Mouse (Mus musculus) kidney, embryonic 14.5 days (tissue): ENCODE data around the gene Heg1. TPM values are rescaled to one million over a fixed set of nuclear protein-coding genes. Genes with fewer than 3 reads are reported as not detected.

Source experiments
- ATAC-seq: fragments of 200-750 bp; cut with Nextera tagmentation; 2 replicates; pipeline ENCODE4 v1.8.0; 2017; ENCODE audit warnings: moderate number of reproducible peaks, mild to moderate bottlenecking, moderate TSS enrichment, moderate library complexity; ENCODE audit not compliant: low FRiP score, low TSS enrichment
- H3K27ac ChIP-seq: fragments of 300-500 bp; sonication (generic); 2 replicates; pipeline ENCODE4 v1.5.1; 2014; ENCODE audit warnings: low read depth, mild to moderate bottlenecking, low read length, moderate library complexity, mixed read lengths
- H3K27me3 ChIP-seq: fragments of 300-500 bp; sonication (generic); 2 replicates; pipeline ENCODE4 v1.6.1; 2014; ENCODE audit warnings: mild to moderate bottlenecking, low read length; ENCODE audit not compliant: control insufficient read depth, insufficient read depth
- H3K36me3 ChIP-seq: fragments of 300-500 bp; sonication (generic); 2 replicates; pipeline ENCODE4 v1.6.1; 2014; ENCODE audit warnings: low read length, mixed read lengths; ENCODE audit not compliant: control insufficient read depth, insufficient read depth
- H3K4me1 ChIP-seq: fragments of 300-500 bp; sonication (generic); 2 replicates; pipeline ENCODE4 v1.6.1; 2014; ENCODE audit warnings: low read length, mixed read lengths; ENCODE audit not compliant: control insufficient read depth, insufficient read depth
- H3K4me2 ChIP-seq: fragments of 300-500 bp; sonication (generic); replicated peaks from 2 replicates; pipeline ENCODE4 v1.6.1; 2014; ENCODE audit warnings: low read depth, mild to moderate bottlenecking, low read length
- H3K4me3 ChIP-seq: fragments of 300-500 bp; sonication (generic); 2 replicates; pipeline ENCODE4 v1.5.1; 2014; ENCODE audit warnings: mild to moderate bottlenecking, low read length
- H3K9ac ChIP-seq: fragments of 300-500 bp; sonication (generic); 2 replicates; pipeline ENCODE4 v1.6.1; 2014; ENCODE audit warnings: low read depth, mild to moderate bottlenecking, low read length, moderate library complexity
- H3K9me3 ChIP-seq: fragments of 300-500 bp; sonication (generic); 2 replicates; pipeline ENCODE4 v1.6.1; 2016; ENCODE audit warnings: low read length; ENCODE audit not compliant: control insufficient read depth
- WGBS: fragments of 180-500 bp; shearing (Covaris S2); extraction: QIAGEN DNeasy Blood & Tissue Kit; methylation state at CpG from one replicate; pipeline ENCODE4 v1.1.7; 2014; 5-methylcytosine and 5-hydroxymethylcytosine counted together
- polyA plus RNA-seq: library from polyadenylated mRNA; unstranded; fragments of >200 nt; fragmentation: Nextera tagmentation; extraction: Ambion mirVana; gene quantifications from 2 replicates; pipeline ENCODE4 v1.2.1, GENCODE M21; 2014

The Heg1 gene
- polyA plus RNA-seq, 1 experiment from 2014 or later: 21.5 TPM

- peaks cover 13% of the 10 kb centered on the region; the same call in 1 of the 2 replicates for H3K36me3 ChIP-seq
- H3K4me1 ChIP-seq: no peaks in the 10 kb centered on the region
- no peaks in the 10 kb centered on the region for H3K27me3 ChIP-seq
- ATAC-seq: no peak
- no peak overlapping the region for H3K4me3 ChIP-seq
- WGBS: 83% methylated on average over 6 of the region's 6 CpGs
- H3K9me3 ChIP-seq: no peaks in the 10 kb centered on the region
- H3K9ac ChIP-seq: no peak overlapping the region
- no peak overlapping the region for H3K4me2 ChIP-seq
- no peak overlapping the region for H3K27ac ChIP-seq
Observed at GRCm38 (mm10) chr16:33732237-33732749, 48.1 kb downstream of the Heg1 start.

DNA sequence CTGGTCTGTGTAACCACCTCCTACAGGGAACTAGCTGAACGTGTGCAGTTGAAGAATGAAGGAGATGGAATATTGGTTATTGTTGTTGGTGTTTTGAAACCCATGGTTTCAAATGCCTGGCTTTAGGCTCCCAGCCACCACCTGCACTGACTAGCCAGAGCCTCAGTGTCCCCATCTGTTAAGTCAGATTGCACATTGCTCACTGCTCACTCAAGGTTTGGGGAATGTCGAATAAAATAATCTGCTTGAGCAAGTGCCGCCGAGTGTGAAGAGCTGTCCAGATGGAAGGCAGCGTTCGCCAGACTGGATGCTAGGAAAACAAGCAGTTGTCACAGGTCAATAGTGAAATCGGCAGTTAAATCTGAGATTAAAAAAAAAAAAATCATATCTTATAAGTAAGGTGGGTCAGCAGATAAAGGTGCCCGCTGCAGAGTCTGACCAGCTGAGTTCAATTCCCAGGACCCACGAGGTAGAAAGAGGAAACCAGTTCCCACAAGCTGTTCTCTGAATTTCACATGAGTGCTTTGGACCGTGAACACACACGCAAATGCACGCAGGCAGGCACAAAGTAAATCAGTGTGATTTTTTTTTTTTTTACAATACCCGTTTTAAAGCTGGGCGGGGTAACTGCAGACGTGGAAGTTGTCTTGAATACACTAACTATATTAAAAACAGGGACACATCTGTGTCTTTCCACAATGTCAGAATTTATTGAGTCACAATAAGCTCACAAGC, 48.8 kb downstream of the Heg1 start:
- ATAC-seq: no peak
- Histone ChIP-seq H3K27ac (no peak overlapping the region), H3K9me3 (no peaks in the 10 kb centered on the region), H3K4me3 (no peak overlapping the region), H3K36me3 (peaks cover 12% of the 10 kb centered on the region; the same call in 1 of the 2 replicates), H3K27me3 (no peaks in the 10 kb centered on the region), H3K4me1 (no peaks in the 10 kb centered on the region), H3K4me2 (no peak overlapping the region), H3K9ac (no peak overlapping the region)
- WGBS: 65% methylated on average over 15 of the region's 15 CpGs

DNA sequence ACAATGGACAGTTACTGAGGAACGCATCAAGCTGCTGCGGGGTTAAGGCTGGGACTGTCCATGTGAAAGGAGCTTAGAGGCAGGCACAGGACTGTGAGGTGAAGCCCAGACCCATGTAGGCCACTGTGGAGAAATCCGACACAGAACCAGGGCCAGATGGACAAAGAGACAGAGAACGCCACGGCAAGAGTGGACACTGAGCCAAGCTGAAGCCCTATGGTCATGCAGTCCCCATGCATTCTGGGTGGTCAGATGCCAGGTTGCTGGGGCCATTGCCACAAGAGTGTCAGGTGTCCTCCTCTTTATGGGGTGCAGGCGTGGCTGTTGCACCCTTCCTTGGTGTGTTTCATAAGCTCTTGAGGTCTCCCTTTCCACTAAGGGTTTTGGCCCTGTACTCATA, 49.7 kb downstream of the Heg1 start:
- H3K27ac ChIP-seq: no peak overlapping the region
- H3K4me2 ChIP-seq: no peak overlapping the region
- H3K9ac ChIP-seq: no peak overlapping the region
- 85% methylated on average over 6 of the region's 6 CpGs for WGBS
- no peaks in the 10 kb centered on the region for H3K4me1 ChIP-seq
- no peak overlapping the region for H3K4me3 ChIP-seq
- H3K36me3 ChIP-seq: peaks cover 9% of the 10 kb centered on the region; the same call in 1 of the 2 replicates
- H3K9me3 ChIP-seq: no peaks in the 10 kb centered on the region
- no peaks in the 10 kb centered on the region for H3K27me3 ChIP-seq
- no peak for ATAC-seq

DNA sequence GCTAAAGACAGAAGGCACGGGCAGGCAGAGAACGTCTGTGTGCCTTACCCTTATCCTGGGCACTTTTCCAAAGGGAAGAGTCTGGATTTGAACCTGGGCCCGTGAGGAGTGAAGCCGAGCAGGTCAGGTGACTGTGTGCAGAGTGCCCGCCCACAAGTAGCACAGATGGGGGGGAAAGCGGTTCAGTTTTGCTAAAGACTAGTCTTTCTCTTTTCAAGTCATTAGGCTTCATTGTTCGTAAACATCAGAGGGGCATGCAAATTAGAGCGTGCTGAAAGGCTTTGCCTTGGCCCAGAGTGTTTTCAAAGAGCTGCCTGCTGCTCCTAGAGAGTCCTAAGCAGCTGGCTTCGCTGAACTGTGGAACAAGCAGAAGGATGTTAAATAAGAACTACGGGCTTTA, 50.4 kb downstream of the Heg1 start:
- H3K9ac ChIP-seq: no peak overlapping the region
- WGBS: 39% methylated on average over 10 of the region's 10 CpGs
- no peak overlapping the region for H3K4me3 ChIP-seq
- no peak overlapping the region for H3K27ac ChIP-seq
- H3K27me3 ChIP-seq: no peaks in the 10 kb centered on the region
- H3K4me2 ChIP-seq: no peak overlapping the region
- H3K9me3 ChIP-seq: no peaks in the 10 kb centered on the region
- H3K36me3 ChIP-seq: peaks cover 9% of the 10 kb centered on the region; the same call in 1 of the 2 replicates
- no peaks in the 10 kb centered on the region for H3K4me1 ChIP-seq
- ATAC-seq: no peak

GRCm38 (mm10) chr16:33735238-33735637, 51.1 kb downstream of the Heg1 start:
- peaks cover 7% of the 10 kb centered on the region; the same call in 1 of the 2 replicates for H3K36me3 ChIP-seq
- no peak overlapping the region for H3K9ac ChIP-seq
- 82% methylated on average over 5 of the region's 5 CpGs for WGBS
- ATAC-seq: no peak
- H3K27me3 ChIP-seq: no peaks in the 10 kb centered on the region
- no peaks in the 10 kb centered on the region for H3K4me1 ChIP-seq
- no peaks in the 10 kb centered on the region for H3K9me3 ChIP-seq
- H3K4me3 ChIP-seq: no peak overlapping the region
- no peak overlapping the region for H3K4me2 ChIP-seq
- H3K27ac ChIP-seq: no peak overlapping the region

- no peak overlapping the region for H3K4me2 ChIP-seq
- peaks cover 3% of the 10 kb centered on the region; the same call in 1 of the 2 replicates for H3K36me3 ChIP-seq
- H3K27ac ChIP-seq: no peak overlapping the region
- H3K4me3 ChIP-seq: no peak overlapping the region
- H3K9me3 ChIP-seq: no peaks in the 10 kb centered on the region
- no peak for ATAC-seq
- H3K27me3 ChIP-seq: no peaks in the 10 kb centered on the region
- H3K4me1 ChIP-seq: no peaks in the 10 kb centered on the region
- 81% methylated on average over 5 of the region's 5 CpGs for WGBS
- H3K9ac ChIP-seq: no peak overlapping the region
Observed at GRCm38 (mm10) chr16:33735791-33736190, 51.6 kb downstream of the Heg1 start.

DNA sequence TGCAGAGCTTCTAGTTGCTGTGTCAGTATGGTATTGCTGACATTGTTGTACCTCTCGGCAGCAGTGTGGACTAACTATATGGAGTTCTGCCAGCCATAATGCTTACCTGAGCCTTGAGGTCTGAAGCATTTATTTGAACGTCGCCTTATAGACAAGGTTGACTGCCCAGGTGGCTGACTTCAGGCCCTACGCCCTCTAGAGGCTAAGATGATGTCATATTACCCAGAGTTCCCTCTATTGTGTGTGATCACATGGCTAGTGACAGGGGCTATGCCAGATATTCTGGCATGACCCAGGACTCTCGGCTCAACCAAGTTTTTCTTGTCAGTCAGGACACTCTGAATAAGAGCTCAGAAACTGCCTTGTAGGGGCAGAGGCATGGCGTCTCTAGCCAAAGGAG, 52.6 kb downstream of the Heg1 start:
- Histone ChIP-seq H3K9me3 (no peaks in the 10 kb centered on the region), H3K27ac (no peak overlapping the region), H3K4me1 (no peaks in the 10 kb centered on the region), H3K9ac (no peak overlapping the region), H3K4me2 (no peak overlapping the region), H3K4me3 (no peak overlapping the region), H3K27me3 (no peaks in the 10 kb centered on the region), H3K36me3 (no peaks in the 10 kb centered on the region; the same call in 1 of the 2 replicates)
- WGBS: 83% methylated on average over 6 of the region's 6 CpGs
- no peak for ATAC-seq

DNA sequence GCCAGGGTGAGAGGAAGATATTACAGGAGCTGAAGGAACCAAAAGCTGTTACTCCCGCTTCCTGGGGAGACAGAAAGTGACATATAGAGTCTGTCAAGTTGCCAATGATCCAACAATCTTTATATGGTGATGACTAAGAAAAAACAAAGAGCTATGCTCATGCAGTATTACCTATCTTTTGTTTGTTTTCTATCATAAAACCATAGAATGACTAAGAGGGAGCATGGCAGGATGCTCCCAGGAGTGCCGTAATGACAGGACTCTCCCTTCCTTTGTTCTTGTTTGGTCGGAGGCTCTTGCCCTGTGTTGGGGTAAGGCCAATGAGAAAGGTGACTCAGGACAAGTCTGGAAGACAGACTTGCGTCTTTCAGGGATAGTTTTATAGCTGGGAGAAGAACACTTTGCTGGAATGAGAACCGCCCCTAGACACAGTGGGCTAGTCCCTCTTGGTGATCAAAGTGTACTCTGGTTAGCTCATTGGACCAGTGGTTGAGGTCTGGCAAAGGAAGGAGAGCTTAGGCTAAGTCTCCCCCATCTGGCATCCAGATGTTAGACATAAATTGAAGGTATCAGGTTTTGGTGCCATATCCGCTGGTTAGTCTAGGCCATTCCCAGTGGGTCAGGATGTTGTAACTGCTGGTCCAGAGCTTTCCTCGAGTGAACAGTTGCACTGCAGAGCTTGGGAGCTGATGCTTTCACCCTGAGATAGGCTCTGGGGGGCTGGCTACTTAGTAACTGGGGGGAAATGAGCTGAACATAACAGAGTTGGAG, 55.0 kb downstream of the Heg1 start:
- H3K9ac ChIP-seq: no peak overlapping the region
- no peak overlapping the region for H3K4me2 ChIP-seq
- no peaks in the 10 kb centered on the region for H3K9me3 ChIP-seq
- H3K4me3 ChIP-seq: no peak overlapping the region
- no peak overlapping the region for H3K27ac ChIP-seq
- no peaks in the 10 kb centered on the region for H3K27me3 ChIP-seq
- ATAC-seq: no peak
- no peaks in the 10 kb centered on the region for H3K4me1 ChIP-seq
- H3K36me3 ChIP-seq: peaks cover 6% of the 10 kb centered on the region; the same call in 1 of the 2 replicates
- 56% methylated on average over 7 of the region's 7 CpGs for WGBS

DNA sequence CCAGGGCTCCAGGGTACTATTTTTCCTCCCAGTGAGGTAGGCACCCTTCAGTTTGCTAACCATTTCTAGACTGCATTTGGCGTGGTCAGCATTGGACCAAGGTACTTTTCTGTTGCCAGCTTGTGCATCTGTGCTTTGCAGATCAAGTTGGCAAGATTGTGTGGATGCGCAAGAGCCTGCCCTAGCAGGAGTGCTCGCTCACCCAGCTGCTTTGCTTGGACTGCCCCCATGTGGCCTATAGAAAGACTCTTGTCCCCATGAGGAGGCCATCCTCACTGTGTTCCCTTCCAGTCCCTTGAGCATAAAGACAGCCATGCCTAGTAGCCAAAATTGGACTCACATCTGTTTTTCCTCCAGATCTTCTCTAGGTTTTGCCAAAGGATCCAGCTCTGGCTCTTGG, 55.6 kb downstream of the Heg1 start:
- peaks cover 6% of the 10 kb centered on the region; the same call in 1 of the 2 replicates for H3K36me3 ChIP-seq
- ATAC-seq: no peak
- no peaks in the 10 kb centered on the region for H3K4me1 ChIP-seq
- WGBS: 61% methylated on average over 3 of the region's 3 CpGs
- no peak overlapping the region for H3K27ac ChIP-seq
- H3K9me3 ChIP-seq: no peaks in the 10 kb centered on the region
- H3K4me3 ChIP-seq: no peak overlapping the region
- no peaks in the 10 kb centered on the region for H3K27me3 ChIP-seq
- no peak overlapping the region for H3K9ac ChIP-seq
- no peak overlapping the region for H3K4me2 ChIP-seq
